Mouse (Mus musculus) kidney, postnatal 14 days (tissue): ENCODE data around the gene Srbd1.

ENCODE experiments used
- DNase-seq: peaks from one replicate; pipeline ENCODE4 v3.0.0; 2022; ENCODE audit warnings: mixed read lengths

The Srbd1 gene

GRCm38 (mm10) chr17:86135835-86136234 is 9.1 kb downstream of the Srbd1 start:
- DNase-seq, result no peak

- DNase-seq, result no peak
These were observed 10.5 kb downstream of the Srbd1 start for GRCm38 (mm10) chr17:86134461-86134860.

GRCm38 (mm10) chr17:86132534-86132933 is 12.4 kb downstream of the Srbd1 start:
- DNase-seq, result peak; percentile 51

- no peak for DNase-seq
These were observed 16.8 kb downstream of the Srbd1 start for GRCm38 (mm10) chr17:86128198-86128597.

- no peak for DNase-seq
These were observed 19.1 kb downstream of the Srbd1 start for GRCm38 (mm10) chr17:86125908-86126307.

GRCm38 (mm10) chr17:86123146-86123545 is 21.8 kb downstream of the Srbd1 start:
- DNase-seq, result no peak

GRCm38 (mm10) chr17:86096875-86097274 is 48.1 kb downstream of the Srbd1 start:
- DNase-seq, result no peak

- no peak for DNase-seq
These were observed 51.9 kb downstream of the Srbd1 start for GRCm38 (mm10) chr17:86093124-86093523.

GRCm38 (mm10) chr17:86091631-86092030 is 53.3 kb downstream of the Srbd1 start:
- DNase-seq, result no peak

- no peak for DNase-seq
These were observed 54.9 kb downstream of the Srbd1 start for GRCm38 (mm10) chr17:86089893-86090588.

GRCm38 (mm10) chr17:86087922-86088321 is 57.1 kb downstream of the Srbd1 start:
- DNase-seq, result no peak

GRCm38 (mm10) chr17:86086191-86086590 is 58.8 kb downstream of the Srbd1 start:
- DNase-seq, result no peak

- peak; percentile 6 for DNase-seq
These were observed 61.8 kb downstream of the Srbd1 start for GRCm38 (mm10) chr17:86083207-86083606.

- DNase-seq, result no peak
These were observed 66.9 kb downstream of the Srbd1 start for GRCm38 (mm10) chr17:86078060-86078459.

- DNase-seq, result no peak
These were observed 77.5 kb downstream of the Srbd1 start for GRCm38 (mm10) chr17:86067444-86067843.

GRCm38 (mm10) chr17:86065833-86066232 is 79.1 kb downstream of the Srbd1 start:
- no peak for DNase-seq

- peak; percentile 71 for DNase-seq
These were observed 81.5 kb downstream of the Srbd1 start for GRCm38 (mm10) chr17:86063461-86063860.

- DNase-seq, result no peak
These were observed 84.1 kb downstream of the Srbd1 start for GRCm38 (mm10) chr17:86060911-86061310.

- DNase-seq, result no peak
These were observed 104.6 kb downstream of the Srbd1 start for GRCm38 (mm10) chr17:86040221-86040984.

- DNase-seq, result no peak
These were observed 105.2 kb downstream of the Srbd1 start for GRCm38 (mm10) chr17:86039741-86040140.

- DNase-seq, result peak; percentile 34
These were observed 106.7 kb downstream of the Srbd1 start for GRCm38 (mm10) chr17:86038211-86038648.

GRCm38 (mm10) chr17:86035576-86035975 is 109.4 kb downstream of the Srbd1 start:
- DNase-seq, result no peak

GRCm38 (mm10) chr17:86035146-86035545 is 109.8 kb downstream of the Srbd1 start:
- DNase-seq, result no peak

GRCm38 (mm10) chr17:86034641-86035040 is 110.3 kb downstream of the Srbd1 start:
- peak; percentile 12 for DNase-seq
